8 mouse cellular contexts compared by ENCODE assay signal in the genomic region with DNA sequence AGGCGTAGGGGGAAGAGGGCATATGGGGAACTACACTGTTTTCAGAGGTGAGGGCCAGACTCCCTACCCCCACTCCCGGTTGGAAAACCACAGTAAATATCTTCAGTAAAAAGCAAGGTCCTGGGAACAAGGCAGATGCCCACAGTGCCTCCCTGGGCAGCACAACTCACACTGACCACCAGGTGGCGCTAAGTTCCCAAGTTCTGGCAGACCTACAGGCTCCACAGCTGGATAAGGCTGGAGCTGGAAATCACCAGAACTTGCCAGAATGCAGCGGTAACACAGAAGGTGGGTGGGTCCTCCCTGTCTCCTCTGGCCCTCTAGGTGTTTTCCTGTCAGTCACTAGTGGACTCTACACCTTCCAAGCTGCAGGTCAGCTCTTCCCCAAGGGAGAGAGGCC. TPM values are rescaled to one million over a fixed set of nuclear protein-coding genes. Genes with fewer than 3 reads are reported as not detected.
DNase-seq lines count a peak whose midpoint lies in the region; ATAC-seq and TF ChIP-seq lines count a peak whose summit lies in the region.

No protein-coding gene starts in this region.

- H3K79me3 ChIP-seq in C2C12 (ENCODE audit: low read depth), result no peaks in the 10 kb centered on the region

- H3K9me3 ChIP-seq in heart, embryonic 15.5 days (replicated peaks), result no peaks in the 10 kb centered on the region
- H3K9me3 ChIP-seq in liver, embryonic 12.5 days (replicated peaks), result no peaks in the 10 kb centered on the region
- no peaks in the 10 kb centered on the region for H3K9me3 ChIP-seq in stomach, embryonic 15.5 days

- TF ChIP-seq CTCF in C2C12 (IDR thresholded peaks at IDR 0.05; ENCODE audit: control insufficient read depth, insufficient read depth, insufficient read length), result peak; percentile 90
- TF ChIP-seq CTCF in bone marrow macrophage, adult 2 months (IDR thresholded peaks at IDR 0.05; ENCODE audit: low read depth, low read length), result peak; percentile 97

- no peaks in the 10 kb centered on the region for H3K27me3 ChIP-seq in C2C12 (ENCODE audit: control insufficient read depth, insufficient read depth, insufficient read length)
- H3K27me3 ChIP-seq in heart, embryonic 15.5 days, result peaks cover 8% of the 10 kb centered on the region; the same call in 1 of the 2 replicates
- peaks cover 35% of the 10 kb centered on the region for H3K27me3 ChIP-seq in liver, embryonic 12.5 days (replicated peaks)
- no peaks in the 10 kb centered on the region for H3K27me3 ChIP-seq in stomach, embryonic 15.5 days (replicated peaks)

- peaks cover 5% of the 10 kb centered on the region; the same call in 1 of the 2 replicates for H3K4me1 ChIP-seq in bone marrow macrophage, adult 2 months (ENCODE audit: control insufficient read depth, insufficient read depth, low read length)
- peaks cover 22% of the 10 kb centered on the region for H3K4me1 ChIP-seq in heart, embryonic 15.5 days (replicated peaks)
- peaks cover 13% of the 10 kb centered on the region for H3K4me1 ChIP-seq in liver, embryonic 12.5 days
- H3K4me1 ChIP-seq in stomach, embryonic 15.5 days, result peaks cover 17% of the 10 kb centered on the region

- peak; percentile 59 for DNase-seq in fibroblast of lung, adult 2 months (ENCODE audit: low read depth)
- peak; percentile 91 for DNase-seq in kidney, postnatal 14 days
- DNase-seq in neural tube, embryonic 10.5 days (ENCODE audit: extremely low spot score, low spot score), result peak; percentile 91

- no peak overlapping the region for H3K4me2 ChIP-seq in heart, embryonic 15.5 days
- H3K4me2 ChIP-seq in liver, embryonic 12.5 days, result no peak overlapping the region
- no peak overlapping the region for H3K4me2 ChIP-seq in stomach, embryonic 15.5 days

- WGBS in heart, embryonic 15.5 days, result 9% methylated on average over 4 of the region's 4 CpGs
- WGBS in liver, embryonic 12.5 days (ENCODE audit: insufficient replicate concordance), result 5% methylated on average over 4 of the region's 4 CpGs
- WGBS in stomach, embryonic 15.5 days, result 12% methylated on average over 4 of the region's 4 CpGs

- peak; percentile 38; the same call in 1 of the 2 replicates for ATAC-seq in heart, embryonic 15.5 days (replicated peaks; ENCODE audit: insufficient number of reproducible peaks, insufficient read depth, low FRiP score, low read depth)
- peak; percentile 64; the same call in 1 of the 2 replicates for ATAC-seq in liver, embryonic 12.5 days
- ATAC-seq in stomach, embryonic 15.5 days (ENCODE audit: insufficient read depth, low FRiP score, low read depth), result peak; percentile 72

- H3ac ChIP-seq in C2C12 (ENCODE audit: control insufficient read depth, insufficient read length, low read depth), result no peak overlapping the region

- no peaks in the 10 kb centered on the region for H3K79me2 ChIP-seq in C2C12 (ENCODE audit: control insufficient read depth, insufficient read depth)

- H3K4me3 ChIP-seq in C2C12 (ENCODE audit: insufficient read depth, poor library complexity, severe bottlenecking), result no peak overlapping the region
- no peak overlapping the region for H3K4me3 ChIP-seq in bone marrow macrophage, adult 2 months (ENCODE audit: insufficient read depth, low read length)
- H3K4me3 ChIP-seq in heart, embryonic 15.5 days, result no peak overlapping the region
- no peak overlapping the region for H3K4me3 ChIP-seq in liver, embryonic 12.5 days
- no peak overlapping the region for H3K4me3 ChIP-seq in stomach, embryonic 15.5 days (replicated peaks)

- no peak overlapping the region for H3K9ac ChIP-seq in heart, embryonic 15.5 days
- no peak overlapping the region for H3K9ac ChIP-seq in liver, embryonic 12.5 days
- no peak overlapping the region for H3K9ac ChIP-seq in stomach, embryonic 15.5 days

- TF ChIP-seq POLR2A in bone marrow macrophage, adult 2 months (IDR thresholded peaks at IDR 0.05; ENCODE audit: borderline replicate concordance, low read depth, low read length), result no peak

- H3K36me3 ChIP-seq in C2C12 (ENCODE audit: control insufficient read depth, insufficient read depth), result no peaks in the 10 kb centered on the region
- no peaks in the 10 kb centered on the region for H3K36me3 ChIP-seq in heart, embryonic 15.5 days
- no peaks in the 10 kb centered on the region for H3K36me3 ChIP-seq in liver, embryonic 12.5 days
- H3K36me3 ChIP-seq in stomach, embryonic 15.5 days, result no peaks in the 10 kb centered on the region

- H3K27ac ChIP-seq in bone marrow macrophage, adult 2 months (ENCODE audit: insufficient read depth, low read depth, low read length), result no peak overlapping the region
- no peak overlapping the region for H3K27ac ChIP-seq in heart, embryonic 15.5 days
- H3K27ac ChIP-seq in liver, embryonic 12.5 days, result no peak overlapping the region
- no peak overlapping the region for H3K27ac ChIP-seq in stomach, embryonic 15.5 days

TF ChIP-seq in C2C12, 6 proteins besides CTCF, POLR2A, EP300 and RAD21:
- no peak for TF ChIP-seq MAX (IDR thresholded peaks at IDR 0.05)
- no peak for TF ChIP-seq USF1 (IDR thresholded peaks at IDR 0.05; ENCODE audit: low read depth)
- TF ChIP-seq FOSL1 (IDR thresholded peaks at IDR 0.05; ENCODE audit: insufficient read depth, low read length, poor library complexity, severe bottlenecking), result no peak
- no peak for TF ChIP-seq MYOG (IDR thresholded peaks at IDR 0.05; ENCODE audit: control insufficient read depth, extremely low read depth, insufficient read length)
- no peak for TF ChIP-seq MYOD1 (IDR thresholded peaks at IDR 0.05; ENCODE audit: control insufficient read depth, insufficient read length, low read depth)
- no peak for TF ChIP-seq CEBPB (IDR thresholded peaks at IDR 0.05; ENCODE audit: low read depth)

RNA-seq across cellular contexts. Expression of a gene that starts 24.9 kb away (rescaled TPM):
- polyA plus RNA-seq in C2C12 (2012; fragmentation: generic; extraction: Trizol), result 5.9 TPM
- 18.5 and 32.9 TPM in 2 replicates for polyA plus RNA-seq in bone marrow macrophage, adult 2 months (2012; ENCODE audit: insufficient read depth, insufficient read length, missing spikeins)
- 0.63 and 1.9 TPM in 2 replicates for polyA plus RNA-seq in heart, embryonic 15.5 days (2015; fragmentation: Nextera tagmentation; extraction: Ambion mirVana)
- polyA plus RNA-seq in liver, embryonic 12.5 days (2016; fragmentation: Nextera tagmentation; extraction: Ambion mirVana), result 1.8 and 2.0 TPM in 2 replicates
- polyA plus RNA-seq in stomach, embryonic 15.5 days (2015; fragmentation: Nextera tagmentation; extraction: Ambion mirVana), result 4.9 and 5.6 TPM in 2 replicates

RNA-seq across cellular contexts. Expression of a gene that starts 54.6 kb away (rescaled TPM):
- 24.0 TPM for polyA plus RNA-seq in C2C12 (2012; fragmentation: generic; extraction: Trizol)
- 179 and 198 TPM in 2 replicates for polyA plus RNA-seq in bone marrow macrophage, adult 2 months (2012; ENCODE audit: insufficient read depth, insufficient read length, missing spikeins)
- 13.8 and 36.7 TPM in 2 replicates for polyA plus RNA-seq in heart, embryonic 15.5 days (2015; fragmentation: Nextera tagmentation; extraction: Ambion mirVana)
- 54.7 and 57.4 TPM in 2 replicates for polyA plus RNA-seq in liver, embryonic 12.5 days (2016; fragmentation: Nextera tagmentation; extraction: Ambion mirVana)
- 22.4 and 26.5 TPM in 2 replicates for polyA plus RNA-seq in stomach, embryonic 15.5 days (2015; fragmentation: Nextera tagmentation; extraction: Ambion mirVana)
